Mouse (Mus musculus) right cerebral cortex, adult 2 months (tissue): ENCODE data around the gene Hormad2.

Experiments used
- DNase-seq, 2 experiments: peaks; one replicate each; pipeline ENCODE4 v3.0.0; 2021 to 2022; ENCODE audit warnings: low spot score in 2 of 2

Hormad2 gene

GRCm38 (mm10) chr11:4340109-4340779 lies 100.7 kb downstream of the Hormad2 start:
- DNase-seq = no peak

GRCm38 (mm10) chr11:4339275-4339674 lies 101.6 kb downstream of the Hormad2 start:
- DNase-seq = no peak

GRCm38 (mm10) chr11:4336693-4337283 lies 104.1 kb downstream of the Hormad2 start:
- no peak for DNase-seq

DNA sequence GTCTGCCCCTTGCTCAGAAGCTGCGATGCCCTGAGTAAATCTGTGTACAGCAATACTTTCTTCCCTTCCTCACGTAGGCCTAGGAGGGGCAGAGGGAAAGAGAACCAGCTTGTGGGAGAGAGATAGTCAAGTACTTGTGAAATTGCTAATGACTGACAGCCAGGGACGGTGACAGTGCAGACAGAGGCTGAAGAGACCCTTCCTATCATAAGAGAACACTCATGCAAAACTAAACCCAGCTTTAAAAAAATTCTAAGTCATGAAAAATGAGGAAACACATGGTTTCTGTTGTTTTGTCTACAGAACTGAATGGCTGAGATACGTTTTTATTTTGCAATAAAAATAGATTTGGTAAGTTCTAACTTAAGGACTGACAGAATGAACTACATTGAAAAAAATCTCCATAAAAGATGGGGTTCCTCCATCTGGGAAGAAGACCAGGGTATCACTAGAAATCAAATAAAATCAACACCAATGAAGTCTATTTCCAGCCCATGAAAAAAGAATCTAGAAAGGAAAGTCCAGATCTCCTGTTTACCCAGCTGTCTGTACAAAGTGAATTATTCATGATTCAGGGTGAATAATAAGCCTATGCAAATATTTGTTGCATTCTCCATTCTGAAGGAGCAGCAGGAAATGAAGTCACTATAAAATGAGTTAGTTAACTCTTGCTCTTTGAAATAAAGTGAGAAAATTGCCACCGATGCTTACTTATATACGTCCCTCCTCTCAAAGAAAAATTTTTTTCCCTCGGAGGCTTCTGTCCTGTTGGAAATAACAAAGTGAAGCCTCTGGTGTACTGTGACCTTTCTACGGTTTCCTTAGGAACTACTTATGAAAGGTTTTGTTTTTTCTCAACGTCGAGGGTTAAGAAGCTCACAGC lies 104.9 kb downstream of the Hormad2 start:
- no peak for DNase-seq

DNA sequence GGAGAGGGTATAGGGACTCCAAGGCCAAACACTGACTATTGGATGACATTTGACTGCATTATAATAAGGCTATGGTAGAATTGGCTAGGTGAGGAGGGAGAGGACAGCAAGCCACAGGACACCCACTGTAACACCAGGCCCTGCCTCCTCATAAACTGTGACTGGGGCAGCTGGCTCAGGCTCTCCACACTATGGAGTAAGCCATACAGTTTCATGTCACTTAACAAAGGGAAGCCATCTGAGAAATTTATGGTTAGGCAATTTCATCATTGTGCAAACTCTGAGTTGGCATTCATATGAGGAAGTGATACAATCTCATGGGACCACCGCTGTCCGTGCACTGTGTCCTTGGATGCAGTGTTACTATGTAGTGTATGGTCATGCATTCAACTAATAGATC lies 107.9 kb downstream of the Hormad2 start:
- DNase-seq = no peak

GRCm38 (mm10) chr11:4328188-4328587 lies 112.7 kb downstream of the Hormad2 start:
- no peak for DNase-seq

- no peak for DNase-seq
These were observed 117.4 kb downstream of the Hormad2 start for GRCm38 (mm10) chr11:4323481-4323880.

DNA sequence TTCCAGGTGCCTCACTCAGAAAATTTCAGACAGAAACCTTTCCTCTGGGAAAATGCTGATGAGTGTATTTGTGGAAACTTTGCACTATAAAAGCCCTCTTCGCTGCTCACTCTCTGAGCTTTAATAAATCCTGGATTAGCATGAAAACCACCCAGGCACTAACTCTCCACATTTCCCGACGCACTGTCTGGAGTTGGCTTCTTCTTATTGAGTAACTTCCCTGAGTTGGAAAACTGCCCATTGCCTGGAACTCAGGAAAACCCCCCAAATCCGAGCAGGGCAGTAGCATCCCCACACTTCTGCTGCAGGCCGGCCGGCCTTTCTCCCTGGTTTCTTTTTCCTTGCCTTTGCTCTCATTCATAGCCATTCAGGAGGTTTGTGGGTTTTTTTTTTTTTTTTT lies 118.0 kb downstream of the Hormad2 start:
- DNase-seq = no peak

DNA sequence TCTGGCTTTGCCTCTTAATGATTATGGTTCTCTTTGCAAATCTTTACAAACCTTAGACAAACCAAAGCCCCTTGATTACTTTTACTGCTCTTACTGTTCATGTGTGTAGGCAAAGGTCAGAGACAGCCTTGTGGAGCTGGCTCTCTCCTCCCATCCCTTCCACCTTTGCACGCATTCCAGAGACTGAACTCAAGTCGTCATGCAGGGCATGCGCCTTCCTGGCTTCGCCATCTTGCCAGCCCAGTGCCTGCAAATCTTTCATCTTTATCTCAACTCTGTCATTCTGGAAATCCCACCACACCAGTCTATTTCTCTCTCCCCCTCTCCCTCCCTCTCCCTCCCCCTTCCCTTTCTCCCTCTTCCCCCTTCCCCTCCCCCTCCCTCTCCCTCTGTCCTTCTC lies 120.0 kb downstream of the Hormad2 start:
- no peak for DNase-seq

DNA sequence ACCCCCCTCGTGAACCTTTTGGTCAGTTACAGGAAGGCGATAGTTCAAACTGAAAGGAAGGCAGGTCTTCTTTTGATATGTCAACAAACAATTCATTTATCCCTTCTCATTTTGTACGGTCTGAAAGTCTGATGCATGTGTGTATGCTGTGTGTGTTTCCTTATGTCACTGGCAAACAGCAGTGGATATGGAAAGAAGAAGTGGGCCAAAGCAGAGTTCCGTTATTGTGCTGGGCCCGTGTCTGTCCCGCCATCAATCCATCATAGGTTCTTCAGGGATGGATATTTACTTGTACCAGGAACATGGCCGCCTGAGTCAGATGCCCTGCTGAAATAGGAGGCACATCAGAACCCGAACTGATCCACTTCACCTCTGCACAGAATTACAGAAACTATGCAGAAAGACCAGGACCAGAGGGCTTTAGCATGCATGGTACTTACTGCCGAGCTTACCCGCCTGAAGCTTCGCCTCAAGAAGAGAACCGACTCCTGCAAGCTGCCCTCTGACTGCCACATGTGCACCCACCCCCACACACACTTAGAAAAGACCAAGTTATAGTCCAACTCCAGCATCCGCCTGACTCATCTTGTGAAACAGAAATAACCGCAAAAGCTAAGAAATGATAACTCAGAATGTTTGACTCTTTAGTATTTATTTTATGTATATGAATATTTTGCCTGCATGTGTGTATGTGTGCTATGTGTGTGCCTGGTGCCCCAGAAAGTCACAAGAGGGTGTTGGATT lies 121.5 kb downstream of the Hormad2 start:
- DNase-seq = peak; percentile 21 to 27

DNA sequence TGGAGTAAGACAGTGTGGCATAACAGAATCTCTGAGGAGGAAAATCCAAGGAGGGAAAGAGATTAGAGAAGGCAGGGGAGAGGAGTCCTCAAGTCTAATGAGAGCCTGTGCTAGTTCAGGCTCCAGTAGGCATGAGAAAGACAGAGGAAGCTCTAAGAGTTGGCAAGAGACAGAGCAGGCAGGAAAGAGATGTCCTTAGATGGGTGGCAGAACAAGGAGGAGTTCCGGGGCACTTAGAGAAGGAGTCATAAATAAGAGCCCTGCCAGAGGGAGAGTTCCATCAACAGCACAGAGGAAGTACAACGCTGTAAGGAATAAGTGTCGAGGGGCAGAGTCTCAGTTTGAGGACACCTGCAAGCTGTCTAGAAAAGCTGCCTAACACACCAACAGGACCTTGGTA lies 122.9 kb downstream of the Hormad2 start:
- DNase-seq = no peak

GRCm38 (mm10) chr11:4317287-4317686 lies 123.6 kb downstream of the Hormad2 start:
- DNase-seq = no peak

DNA sequence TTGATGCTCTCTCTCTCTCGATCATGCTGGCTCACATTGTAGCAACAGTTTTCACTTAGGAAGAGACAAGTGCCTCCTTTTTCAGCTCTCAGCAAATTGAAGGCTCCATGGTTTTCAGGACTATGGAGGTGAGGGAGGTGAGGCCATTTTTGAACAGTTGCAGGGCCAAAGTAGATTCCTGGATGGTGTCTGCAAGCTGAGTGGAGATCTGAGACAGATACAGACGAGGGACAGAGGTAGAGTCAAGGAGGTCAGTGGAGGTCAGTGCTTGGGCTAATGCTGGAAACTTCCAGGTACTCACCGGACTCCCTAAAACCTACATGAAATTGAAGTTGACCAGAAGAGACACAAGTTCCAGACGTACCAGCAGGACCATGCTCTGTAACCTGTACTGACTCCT lies 128.7 kb downstream of the Hormad2 start:
- DNase-seq = no peak

DNA sequence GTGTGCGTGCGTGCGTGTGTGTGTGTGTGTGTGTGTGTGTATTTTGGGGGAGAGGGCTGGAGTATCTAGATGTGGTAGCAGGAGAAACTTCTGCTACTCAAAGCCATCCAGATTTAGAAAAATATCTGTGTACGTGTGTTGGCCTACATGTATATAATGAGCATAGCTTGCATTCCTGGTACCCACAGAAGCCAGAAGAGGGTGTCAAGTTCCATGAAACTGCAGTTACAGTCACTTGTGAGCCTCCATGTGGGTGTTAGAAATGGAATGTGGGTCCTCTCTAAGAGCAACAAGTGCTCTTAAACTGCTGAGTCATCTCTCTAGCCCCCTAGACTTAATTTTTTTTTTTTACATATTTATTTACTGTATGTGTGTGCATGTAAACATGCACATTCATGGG lies 130.6 kb downstream of the Hormad2 start:
- no peak for DNase-seq

- DNase-seq = no peak
These were observed 131.3 kb downstream of the Hormad2 start for GRCm38 (mm10) chr11:4309613-4310012.

DNA sequence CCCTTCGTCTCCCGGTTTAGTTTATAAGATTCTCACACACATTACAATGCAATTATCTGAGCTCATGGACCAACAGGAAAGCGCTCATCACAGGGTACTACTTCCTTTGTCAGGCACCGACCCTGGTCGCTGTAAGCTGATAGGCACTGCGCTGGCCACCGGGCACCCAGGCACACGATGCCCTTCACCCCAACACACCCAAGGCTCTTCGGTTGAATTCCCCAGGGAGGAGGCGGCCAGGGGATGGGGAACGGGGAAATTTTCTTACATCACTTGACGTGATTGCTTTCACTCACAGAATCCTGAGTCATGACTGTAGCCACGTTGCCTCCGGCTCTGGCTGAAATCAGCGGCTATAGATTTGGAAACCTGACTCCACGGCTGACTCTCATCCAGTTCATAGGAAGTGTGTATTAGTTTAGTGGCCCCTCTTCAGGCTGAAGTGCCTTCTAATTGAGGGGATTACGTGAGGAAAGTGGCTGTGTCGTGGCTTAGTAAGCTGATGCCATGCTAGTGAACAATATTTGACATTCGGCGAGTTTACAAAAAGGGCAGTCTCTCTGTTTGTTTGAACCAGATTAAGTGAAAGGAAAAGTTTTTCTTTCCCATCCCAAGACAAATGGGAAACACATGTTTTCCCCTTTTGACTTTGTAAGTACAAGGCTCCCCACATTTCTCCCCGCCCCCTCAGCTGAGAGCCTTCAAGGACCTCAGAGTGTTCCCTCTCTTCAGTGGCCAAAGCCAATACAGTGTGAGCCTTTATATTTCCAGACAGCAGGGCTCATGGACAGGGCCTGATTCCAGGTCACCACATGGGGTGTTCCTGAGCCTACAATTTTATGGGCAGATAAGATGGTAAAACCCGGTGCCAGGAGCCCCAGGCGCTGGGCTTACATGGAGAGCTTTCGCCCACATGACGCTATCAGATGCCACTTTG lies 132.1 kb downstream of the Hormad2 start:
- no peak for DNase-seq

DNA sequence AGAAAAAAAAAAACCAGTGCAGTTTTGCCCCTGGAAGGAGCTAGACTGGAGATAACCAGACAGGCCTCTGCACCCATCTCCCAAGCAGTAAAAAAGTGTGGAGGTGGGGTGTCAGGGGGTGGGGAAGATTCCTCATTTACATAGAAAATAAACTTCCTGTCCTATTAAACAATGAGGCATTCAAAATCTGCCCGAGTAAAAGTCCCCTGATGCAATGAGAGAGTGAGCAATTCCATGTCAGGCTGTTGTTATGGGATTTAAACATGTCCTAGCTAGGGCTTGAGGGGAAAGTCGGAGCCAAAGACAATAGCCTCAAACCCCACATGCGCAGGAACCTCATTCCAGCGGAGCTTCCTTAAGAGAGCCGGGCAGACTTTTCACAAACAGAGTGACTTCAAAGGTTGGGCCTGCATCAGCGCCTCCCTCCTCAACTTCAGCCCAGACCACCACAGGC lies 132.8 kb downstream of the Hormad2 start:
- no peak for DNase-seq

GRCm38 (mm10) chr11:4306086-4306485 lies 134.8 kb downstream of the Hormad2 start:
- no peak for DNase-seq

DNA sequence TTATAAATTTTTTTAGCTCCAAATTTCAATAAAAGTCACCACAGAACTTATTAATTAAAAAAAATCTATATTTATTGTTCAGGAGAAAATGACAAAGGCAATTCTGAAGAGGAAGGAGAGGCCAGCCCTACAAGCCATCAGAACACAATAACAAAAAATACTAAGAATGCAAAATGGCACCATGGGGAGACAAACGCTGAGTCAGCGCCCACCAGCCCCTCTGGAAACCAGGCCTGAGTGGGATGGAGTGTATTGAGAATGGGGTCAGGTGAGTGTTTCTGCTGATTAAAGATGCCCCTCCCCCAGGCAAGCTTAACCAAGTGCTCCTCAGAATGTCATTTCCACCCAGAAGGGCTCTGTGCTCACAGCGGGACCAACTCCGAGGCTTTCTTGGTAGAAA lies 135.8 kb downstream of the Hormad2 start:
- DNase-seq = no peak

DNA sequence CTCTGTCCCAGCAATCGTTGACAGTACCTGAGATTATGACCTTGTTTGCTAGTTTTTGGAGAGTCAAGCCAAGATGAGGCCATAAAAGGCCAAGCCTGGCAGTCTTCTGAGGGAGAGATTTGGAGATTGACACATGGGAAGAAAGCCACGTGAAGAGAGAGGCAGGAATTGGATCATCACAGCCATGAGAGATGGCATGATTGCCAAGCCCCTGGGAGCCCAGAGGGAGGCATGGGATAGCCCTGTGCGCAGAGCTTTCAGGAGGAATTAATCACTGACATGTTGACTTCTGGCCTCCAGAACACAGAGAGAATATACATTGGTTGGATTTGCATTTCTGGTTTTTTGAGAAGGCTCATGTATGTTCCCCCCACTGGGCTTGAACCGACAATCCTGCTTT lies 136.7 kb downstream of the Hormad2 start:
- no peak for DNase-seq

- DNase-seq = no peak
These were observed 137.9 kb downstream of the Hormad2 start for GRCm38 (mm10) chr11:4303033-4303432.
